Mouse (Mus musculus) liver, adult 2 months (tissue): Measurements from ENCODE around the gene Creb5. TPM values are rescaled to one million over a fixed set of nuclear protein-coding genes. Genes with fewer than 3 reads are reported as not detected.

Experiments used
- DNase-seq: peaks from one replicate; pipeline ENCODE4 v3.0.0-alpha.2; 2011; ENCODE audit warnings: low read depth, low spot score; ENCODE audit errors: extremely low read depth
- H3K27ac ChIP-seq: fragments of 200-500 bp; replicated peaks from 2 replicates; pipeline ENCODE4 v1.5.1; 2012; ENCODE audit warnings: low read depth, mild to moderate bottlenecking, control low read depth, inconsistent platforms, low read length; ENCODE audit not compliant: insufficient read depth
- H3K27me3 ChIP-seq: fragments of 200-500 bp; 2 replicates; pipeline ENCODE4 v1.6.1; 2012; ENCODE audit warnings: mild to moderate bottlenecking, moderate library complexity, low read length, inconsistent platforms; ENCODE audit not compliant: control insufficient read depth, insufficient read depth
- H3K36me3 ChIP-seq: fragments of 200-500 bp; 2 replicates; pipeline ENCODE4 v1.6.1; 2012; ENCODE audit warnings: low read length, inconsistent platforms; ENCODE audit not compliant: control insufficient read depth, insufficient read depth
- H3K4me1 ChIP-seq: fragments of 200-500 bp; 2 replicates; pipeline ENCODE4 v1.6.1; 2011; ENCODE audit warnings: low read length; ENCODE audit not compliant: control insufficient read depth, insufficient read depth
- H3K4me3 ChIP-seq: fragments of 200-500 bp; 2 replicates; pipeline ENCODE4 v1.5.1; 2011; ENCODE audit warnings: low read depth, mild to moderate bottlenecking, control low read depth, low read length, moderate library complexity; ENCODE audit not compliant: insufficient read depth
- H3K79me2 ChIP-seq: fragments of 200-500 bp; 2 replicates; pipeline ENCODE4 v1.6.1; 2012; ENCODE audit warnings: inconsistent platforms, mild to moderate bottlenecking, low read length, moderate library complexity; ENCODE audit not compliant: control insufficient read depth, insufficient read depth
- H3K9ac ChIP-seq: fragments of 200-500 bp; 2 replicates; pipeline ENCODE4 v1.6.1; 2012; ENCODE audit warnings: low read depth, mild to moderate bottlenecking, control low read depth, inconsistent platforms, low read length
- CTCF ChIP-seq: fragments of 200-500 bp; IDR thresholded peaks from 2 replicates; pipeline ENCODE4 v1.5.1; 2011; ENCODE audit warnings: low read depth, low read length, control low read depth
- POLR2A ChIP-seq: fragments of 200-500 bp; IDR thresholded peaks from 2 replicates; pipeline ENCODE4 v1.6.1; 2011; ENCODE audit warnings: low read length, control low read depth; ENCODE audit not compliant: insufficient read depth; ENCODE audit errors: extremely low read depth
- WGBS: fragments of 180-500 bp; shearing (Covaris S2); methylation state at CpG from one replicate; pipeline ENCODE4 v1.1.7; 2018; 5-methylcytosine and 5-hydroxymethylcytosine counted together
- polyA plus RNA-seq: library from polyadenylated mRNA; depleted of rRNA; stranded (reverse); fragments of >200 nt; gene quantifications from 2 replicates; pipeline ENCODE4 v1.2.3, GENCODE M21; 2012
- total RNA-seq: library from RNA; depleted of rRNA; stranded (reverse); fragments of >200 nt; gene quantifications from 2 replicates; pipeline ENCODE4 v1.2.3, GENCODE M21; 2014

The Creb5 gene
- total and polyA plus RNA-seq, 2 experiments, result 0.02 to 0.18 TPM

GRCm38 (mm10) chr6:53589746-53590145 is 302.7 kb downstream of the Creb5 start:
- WGBS, result 78% methylated on average over 6 of the region's 6 CpGs
- Histone ChIP-seq H3K27me3 (peaks cover 9% of the 10 kb centered on the region), H3K79me2 (no peaks in the 10 kb centered on the region), H3K9ac (no peak overlapping the region), H3K27ac (no peak overlapping the region), H3K4me3 (no peak overlapping the region), H3K36me3 (no peaks in the 10 kb centered on the region), H3K4me1 (no peaks in the 10 kb centered on the region)
- TF ChIP-seq CTCF (no peak), POLR2A (no peak)
- no peak for DNase-seq

DNA sequence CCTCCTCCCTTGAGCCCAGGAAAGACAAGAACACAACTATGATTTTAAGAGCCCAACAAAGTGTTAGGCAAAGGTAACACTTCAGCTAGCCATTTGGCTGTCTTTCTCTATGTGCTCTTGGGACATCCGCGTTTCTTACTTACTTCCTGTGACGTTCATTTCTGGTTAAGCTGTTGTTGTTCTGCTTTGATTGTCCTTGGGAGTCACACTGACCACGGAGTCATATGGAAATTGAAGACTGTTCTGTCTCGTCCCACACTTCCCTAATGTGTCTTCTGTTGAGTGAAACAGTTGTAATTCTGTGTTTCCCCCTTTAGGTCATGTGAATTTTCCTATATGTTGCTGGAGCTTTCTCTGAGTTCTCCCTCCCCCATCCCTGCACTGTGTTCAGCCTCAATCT is 305.2 kb downstream of the Creb5 start:
- H3K4me3 ChIP-seq, result no peak overlapping the region
- H3K4me1 ChIP-seq, result no peaks in the 10 kb centered on the region
- H3K9ac ChIP-seq, result no peak overlapping the region
- no peak for TF ChIP-seq POLR2A
- TF ChIP-seq CTCF, result no peak
- H3K27me3 ChIP-seq, result peaks cover 12% of the 10 kb centered on the region
- H3K36me3 ChIP-seq, result no peaks in the 10 kb centered on the region
- 74% methylated on average over 5 of the region's 5 CpGs for WGBS
- DNase-seq, result peak; percentile 46
- no peak overlapping the region for H3K27ac ChIP-seq
- no peaks in the 10 kb centered on the region for H3K79me2 ChIP-seq

DNA sequence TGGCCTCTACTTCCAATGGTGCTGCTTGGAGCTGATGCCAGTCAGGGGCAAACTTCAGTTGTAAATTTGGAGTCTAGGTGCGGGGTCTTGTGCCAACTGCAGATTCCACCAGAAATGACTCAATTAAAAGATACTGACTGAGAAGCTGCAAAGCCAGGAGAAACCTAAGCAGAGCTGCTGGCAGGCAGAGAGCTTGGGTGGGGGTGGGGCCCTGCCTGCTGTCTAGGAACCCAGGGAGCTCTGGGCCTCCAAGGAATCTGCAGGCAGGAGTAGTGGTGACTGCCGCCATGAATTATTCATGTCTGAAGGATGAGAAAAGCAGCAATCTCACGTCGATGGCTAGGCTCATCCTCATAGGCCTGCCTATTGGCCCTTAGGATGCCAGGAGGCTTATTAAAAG is 306.5 kb downstream of the Creb5 start:
- WGBS, result 76% methylated on average over 4 of the region's 4 CpGs
- no peaks in the 10 kb centered on the region for H3K79me2 ChIP-seq
- TF ChIP-seq POLR2A (no peak), CTCF (no peak)
- H3K4me1 ChIP-seq, result no peaks in the 10 kb centered on the region
- H3K9ac ChIP-seq, result no peak overlapping the region
- DNase-seq, result no peak
- H3K27me3 ChIP-seq, result peaks cover 14% of the 10 kb centered on the region
- H3K36me3 ChIP-seq, result no peaks in the 10 kb centered on the region
- no peak overlapping the region for H3K4me3 ChIP-seq
- H3K27ac ChIP-seq, result no peak overlapping the region

DNA sequence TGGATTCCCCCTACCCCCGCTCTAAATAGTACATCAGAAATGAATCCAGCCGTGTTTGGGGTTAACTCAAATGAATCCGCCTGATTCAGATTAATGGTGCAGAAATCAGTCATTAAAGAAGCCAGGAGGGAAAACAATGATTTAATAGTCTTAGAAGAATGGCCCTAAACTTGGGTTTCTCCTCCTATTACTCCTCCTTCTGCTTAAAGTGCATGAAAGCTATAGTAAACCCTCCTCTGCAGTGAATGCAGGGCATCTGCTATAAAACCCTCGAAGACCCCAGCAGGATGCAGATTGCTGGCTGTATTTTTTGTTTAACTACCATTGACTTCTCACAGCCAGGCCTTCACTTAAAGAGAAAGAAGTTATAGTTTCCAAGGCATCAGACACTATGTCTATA is 307.2 kb downstream of the Creb5 start:
- no peak overlapping the region for H3K9ac ChIP-seq
- no peaks in the 10 kb centered on the region for H3K4me1 ChIP-seq
- no peaks in the 10 kb centered on the region for H3K36me3 ChIP-seq
- WGBS, result 90% methylated on average over 4 of the region's 4 CpGs
- TF ChIP-seq POLR2A, result no peak
- no peak for TF ChIP-seq CTCF
- H3K27me3 ChIP-seq, result peaks cover 11% of the 10 kb centered on the region
- H3K79me2 ChIP-seq, result no peaks in the 10 kb centered on the region
- H3K4me3 ChIP-seq, result no peak overlapping the region
- DNase-seq, result no peak
- no peak overlapping the region for H3K27ac ChIP-seq

DNA sequence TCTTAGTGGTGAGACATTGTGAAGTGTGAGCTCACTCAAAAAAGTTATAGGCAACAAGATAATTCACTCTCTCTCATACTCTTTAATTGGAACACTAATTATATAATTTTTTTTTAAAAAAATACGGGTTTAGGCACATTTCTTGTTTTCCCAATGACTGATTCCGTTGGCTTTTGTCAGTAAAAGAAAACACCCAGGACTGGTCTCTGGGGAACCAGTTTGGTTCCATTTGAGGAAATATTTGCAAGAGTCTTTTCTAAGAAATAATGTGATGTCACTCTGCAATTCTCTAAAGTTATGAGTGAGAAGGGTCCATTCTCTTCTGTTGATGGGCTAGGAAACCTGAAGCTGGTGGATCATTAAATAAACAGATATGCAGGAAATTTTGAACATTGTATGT is 309.3 kb downstream of the Creb5 start:
- peaks cover 11% of the 10 kb centered on the region for H3K27me3 ChIP-seq
- no peak overlapping the region for H3K4me3 ChIP-seq
- no peak overlapping the region for H3K27ac ChIP-seq
- no peaks in the 10 kb centered on the region for H3K36me3 ChIP-seq
- no peak for DNase-seq
- H3K79me2 ChIP-seq, result no peaks in the 10 kb centered on the region
- TF ChIP-seq POLR2A, result no peak
- no peak for TF ChIP-seq CTCF
- no peak overlapping the region for H3K9ac ChIP-seq
- WGBS, result 80% methylated on average over 2 of the region's 2 CpGs
- no peaks in the 10 kb centered on the region for H3K4me1 ChIP-seq

DNA sequence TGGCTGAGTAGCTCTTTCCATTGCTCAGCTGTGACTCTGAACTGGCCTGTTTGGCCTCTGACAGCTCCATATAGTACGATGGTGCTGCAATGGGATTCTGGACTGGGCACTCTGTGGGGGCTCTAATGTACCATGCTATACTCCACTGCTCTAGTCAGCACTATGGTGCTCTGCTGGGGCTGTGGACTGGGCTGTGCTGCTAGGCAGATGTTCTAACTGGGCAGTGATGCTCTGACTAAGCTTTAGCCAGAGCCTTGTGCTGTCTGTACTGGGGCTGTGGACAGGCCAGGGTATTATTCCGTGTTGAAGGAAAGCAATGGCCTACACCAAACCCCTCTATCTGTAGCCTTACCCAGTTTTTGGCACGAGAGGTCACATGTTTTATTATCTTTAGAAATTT is 316.0 kb downstream of the Creb5 start:
- Histone ChIP-seq H3K9ac (no peak overlapping the region), H3K4me3 (no peak overlapping the region), H3K4me1 (peaks cover 2% of the 10 kb centered on the region), H3K36me3 (no peaks in the 10 kb centered on the region), H3K27me3 (peaks cover 4% of the 10 kb centered on the region; the same call in 1 of the 2 replicates), H3K79me2 (no peaks in the 10 kb centered on the region), H3K27ac (no peak overlapping the region)
- no peak for DNase-seq
- 85% methylated on average over 3 of the region's 3 CpGs for WGBS
- TF ChIP-seq CTCF, result no peak
- no peak for TF ChIP-seq POLR2A
